Mouse (Mus musculus): ENCODE data around the gene Fam129b. TPM values are rescaled to one million over a fixed set of nuclear protein-coding genes. Genes with fewer than 3 reads are reported as not detected.
A peak's percentile ranks its signal among the peaks of the same experiment; 100 is the strongest.

Gene Fam129b
- polyA plus RNA-seq, 1 experiment from 2014 or later: 5.9 TPM

- Histone ChIP-seq H3K36me3 (replicated peaks; ENCODE audit: insufficient read depth, low read length) (no peaks in the 10 kb centered on the region), H3K4me1 (ENCODE audit: insufficient read depth) (peaks cover 30% of the 10 kb centered on the region), H3K4me3 (ENCODE audit: low read depth, low read length) (no peak overlapping the region), H3K4me2 (ENCODE audit: low read depth, low read length) (no peak overlapping the region), H3K9ac (replicated peaks) (no peak overlapping the region), H3K27ac (ENCODE audit: low read depth) (no peak overlapping the region), H3K27me3 (ENCODE audit: insufficient read depth, low read length) (no peaks in the 10 kb centered on the region), H3K9me3 (ENCODE audit: low read length) (no peaks in the 10 kb centered on the region)
- TF ChIP-seq EP300 (IDR thresholded peaks at IDR 0.05; ENCODE audit: low read depth) (no peak), CTCF (IDR thresholded peaks at IDR 0.05; ENCODE audit: low read depth) (no peak)
- 55% methylated on average over 4 of the region's 4 CpGs for WGBS (ENCODE audit: insufficient replicate concordance)
- ATAC-seq (no peak), DNase-seq (no peak)
Measured at GRCm38 (mm10) chr2:32903470-32903869, 27.6 kb downstream of the Fam129b start.

- WGBS (ENCODE audit: insufficient replicate concordance): 41% methylated on average over 5 of the region's 5 CpGs
- no peaks in the 10 kb centered on the region for H3K36me3 ChIP-seq (replicated peaks; ENCODE audit: insufficient read depth, low read length)
- no peak for DNase-seq
- no peak overlapping the region; the same call in 1 of the 2 replicates for H3K27ac ChIP-seq (ENCODE audit: low read depth)
- peaks cover 30% of the 10 kb centered on the region for H3K4me1 ChIP-seq (ENCODE audit: insufficient read depth)
- H3K9me3 ChIP-seq (ENCODE audit: low read length): no peaks in the 10 kb centered on the region
- TF ChIP-seq CTCF (IDR thresholded peaks at IDR 0.05; ENCODE audit: low read depth) (no peak), EP300 (IDR thresholded peaks at IDR 0.05; ENCODE audit: low read depth) (no peak)
- H3K9ac ChIP-seq (replicated peaks): no peak overlapping the region
- no peak overlapping the region for H3K4me2 ChIP-seq (ENCODE audit: low read depth, low read length)
- no peaks in the 10 kb centered on the region for H3K27me3 ChIP-seq (ENCODE audit: insufficient read depth, low read length)
- peak; percentile 57 for ATAC-seq
- H3K4me3 ChIP-seq (ENCODE audit: low read depth, low read length): no peak overlapping the region
Measured at GRCm38 (mm10) chr2:32904637-32905036, 28.7 kb downstream of the Fam129b start.

GRCm38 (mm10) chr2:32905297-32905696 is 29.4 kb downstream of the Fam129b start:
- TF ChIP-seq CTCF (IDR thresholded peaks at IDR 0.05; ENCODE audit: low read depth): no peak
- TF ChIP-seq EP300 (IDR thresholded peaks at IDR 0.05; ENCODE audit: low read depth): no peak
- 70% methylated on average over 8 of the region's 8 CpGs for WGBS (ENCODE audit: insufficient replicate concordance)
- no peak overlapping the region for H3K9ac ChIP-seq (replicated peaks)
- no peaks in the 10 kb centered on the region for H3K27me3 ChIP-seq (ENCODE audit: insufficient read depth, low read length)
- no peaks in the 10 kb centered on the region for H3K9me3 ChIP-seq (ENCODE audit: low read length)
- H3K36me3 ChIP-seq (replicated peaks; ENCODE audit: insufficient read depth, low read length): no peaks in the 10 kb centered on the region
- H3K4me1 ChIP-seq (ENCODE audit: insufficient read depth): peaks cover 30% of the 10 kb centered on the region
- DNase-seq: no peak
- ATAC-seq: no peak
- H3K27ac ChIP-seq (ENCODE audit: low read depth): no peak overlapping the region
- no peak overlapping the region for H3K4me2 ChIP-seq (ENCODE audit: low read depth, low read length)
- H3K4me3 ChIP-seq (ENCODE audit: low read depth, low read length): no peak overlapping the region

GRCm38 (mm10) chr2:32907442-32907841 is 31.5 kb downstream of the Fam129b start:
- WGBS (ENCODE audit: insufficient replicate concordance): 55% methylated on average over 8 of the region's 8 CpGs
- no peak overlapping the region for H3K4me2 ChIP-seq (ENCODE audit: low read depth, low read length)
- no peak for TF ChIP-seq EP300 (IDR thresholded peaks at IDR 0.05; ENCODE audit: low read depth)
- no peak for TF ChIP-seq CTCF (IDR thresholded peaks at IDR 0.05; ENCODE audit: low read depth)
- peak overlapping the region; percentile 7; the same call in 1 of the 2 replicates for H3K27ac ChIP-seq (ENCODE audit: low read depth)
- H3K4me1 ChIP-seq (ENCODE audit: insufficient read depth): peaks cover 30% of the 10 kb centered on the region
- H3K27me3 ChIP-seq (ENCODE audit: insufficient read depth, low read length): no peaks in the 10 kb centered on the region
- ATAC-seq: peak; percentile 28; the same call in 1 of the 2 replicates
- no peak overlapping the region for H3K4me3 ChIP-seq (ENCODE audit: low read depth, low read length)
- no peaks in the 10 kb centered on the region for H3K9me3 ChIP-seq (ENCODE audit: low read length)
- H3K9ac ChIP-seq (replicated peaks): no peak overlapping the region
- no peaks in the 10 kb centered on the region for H3K36me3 ChIP-seq (replicated peaks; ENCODE audit: insufficient read depth, low read length)
- DNase-seq: no peak

- no peaks in the 10 kb centered on the region for H3K9me3 ChIP-seq (ENCODE audit: low read length)
- no peaks in the 10 kb centered on the region for H3K27me3 ChIP-seq (ENCODE audit: insufficient read depth, low read length)
- no peak for DNase-seq
- peak overlapping the region; percentile 16; the same call in 1 of the 2 replicates for H3K27ac ChIP-seq (ENCODE audit: low read depth)
- 41% methylated on average over 6 of the region's 6 CpGs for WGBS (ENCODE audit: insufficient replicate concordance)
- H3K4me3 ChIP-seq (ENCODE audit: low read depth, low read length): no peak overlapping the region
- ATAC-seq: no peak
- no peak overlapping the region for H3K4me2 ChIP-seq (ENCODE audit: low read depth, low read length)
- H3K36me3 ChIP-seq (replicated peaks; ENCODE audit: insufficient read depth, low read length): no peaks in the 10 kb centered on the region
- no peak overlapping the region; the same call in 1 of the 2 replicates for H3K9ac ChIP-seq (replicated peaks)
- H3K4me1 ChIP-seq (ENCODE audit: insufficient read depth): peaks cover 30% of the 10 kb centered on the region
- TF ChIP-seq CTCF (IDR thresholded peaks at IDR 0.05; ENCODE audit: low read depth): no peak
- no peak for TF ChIP-seq EP300 (IDR thresholded peaks at IDR 0.05; ENCODE audit: low read depth)
Measured at GRCm38 (mm10) chr2:32908272-32908671, 32.4 kb downstream of the Fam129b start.

- no peak overlapping the region for H3K4me2 ChIP-seq (ENCODE audit: low read depth, low read length)
- no peak for TF ChIP-seq EP300 (IDR thresholded peaks at IDR 0.05; ENCODE audit: low read depth)
- TF ChIP-seq CTCF (IDR thresholded peaks at IDR 0.05; ENCODE audit: low read depth): no peak
- H3K27ac ChIP-seq (ENCODE audit: low read depth): peak overlapping the region; percentile 16; the same call in 1 of the 2 replicates
- H3K27me3 ChIP-seq (ENCODE audit: insufficient read depth, low read length): no peaks in the 10 kb centered on the region
- no peaks in the 10 kb centered on the region for H3K9me3 ChIP-seq (ENCODE audit: low read length)
- no peak overlapping the region; the same call in 1 of the 2 replicates for H3K9ac ChIP-seq (replicated peaks)
- DNase-seq (no peak), ATAC-seq (no peak)
- 64% methylated on average over 11 of the region's 11 CpGs for WGBS (ENCODE audit: insufficient replicate concordance)
- no peak overlapping the region for H3K4me3 ChIP-seq (ENCODE audit: low read depth, low read length)
- no peaks in the 10 kb centered on the region for H3K36me3 ChIP-seq (replicated peaks; ENCODE audit: insufficient read depth, low read length)
- H3K4me1 ChIP-seq (ENCODE audit: insufficient read depth): peaks cover 26% of the 10 kb centered on the region
Measured at GRCm38 (mm10) chr2:32908796-32909195, 32.9 kb downstream of the Fam129b start.

Measured in liver, postnatal 0 days (tissue).